ENCODE assay signal across 8 mouse cellular contexts in genomic region chr17:25187784-25188149, GRCm38 (mm10). TPM values are rescaled to one million over a fixed set of nuclear protein-coding genes. Genes with fewer than 3 reads are reported as not detected.
DNase-seq lines count a peak whose midpoint lies in the region; ATAC-seq and TF ChIP-seq lines count a peak whose summit lies in the region.

No protein-coding gene starts in this region.

- peak overlapping the region; percentile 90 for H3K27ac ChIP-seq in heart, adult 2 months
- H3K27ac ChIP-seq in forebrain, embryonic 12.5 days = peak overlapping the region; percentile 82
- peak overlapping the region; percentile 77 for H3K27ac ChIP-seq in liver, embryonic 13.5 days

- 7% methylated on average over 11 of the region's 11 CpGs for WGBS in heart, adult 2 months
- 7% methylated on average over 11 of the region's 11 CpGs for WGBS in forebrain, embryonic 12.5 days
- 10% methylated on average over 11 of the region's 11 CpGs for WGBS in liver, embryonic 13.5 days (ENCODE audit: insufficient replicate concordance)

- H3K4me3 ChIP-seq in heart, adult 2 months = peak overlapping the region; percentile 98
- H3K4me3 ChIP-seq in C2C12 (ENCODE audit: insufficient read depth, poor library complexity, severe bottlenecking) = peak overlapping the region; percentile 66
- H3K4me3 ChIP-seq in forebrain, embryonic 12.5 days (replicated peaks) = peak overlapping the region; percentile 99
- H3K4me3 ChIP-seq in liver, embryonic 13.5 days (replicated peaks) = peak overlapping the region; percentile 89

- intact Hi-C loops in heart, adult 2 months (cut with DNase I) = loop anchor here (5.0 kb wide), 1 partner anchor 55 kb away; the partner anchor contains the start of genes Gnptg and Tsr3

- DNase-seq in heart, adult 2 months = no peak
- no peak for DNase-seq in heart, postnatal 4 days
- DNase-seq in liver, embryonic 13.5 days = no peak
- DNase-seq in right cerebral cortex, postnatal 36 days (ENCODE audit: low spot score in 2 of 2) = no peak
- DNase-seq in right cerebral cortex, postnatal 14 days = no peak
- DNase-seq in left cerebral cortex, adult 11 months (ENCODE audit: low spot score) = no peak

- peak overlapping the region; percentile 74 for H3ac ChIP-seq in C2C12 (ENCODE audit: control insufficient read depth, insufficient read length, low read depth)

- peak overlapping the region; percentile 97 for H3K9ac ChIP-seq in heart, adult 2 months (ENCODE audit: low read depth, low read length)
- peak overlapping the region; percentile 92 for H3K9ac ChIP-seq in forebrain, embryonic 12.5 days
- H3K9ac ChIP-seq in liver, embryonic 13.5 days = peak overlapping the region; percentile 84

- peaks cover 7% of the 10 kb centered on the region for H3K4me1 ChIP-seq in heart, adult 2 months (ENCODE audit: control insufficient read depth, insufficient read depth, low read length)
- H3K4me1 ChIP-seq in forebrain, embryonic 12.5 days = peaks cover 44% of the 10 kb centered on the region
- peaks cover 70% of the 10 kb centered on the region for H3K4me1 ChIP-seq in liver, embryonic 13.5 days (replicated peaks)

- peaks cover 4% of the 10 kb centered on the region; the same call in 1 of the 2 replicates for H3K79me2 ChIP-seq in heart, adult 2 months (replicated peaks; ENCODE audit: control insufficient read depth, insufficient read depth, low read length)
- peaks cover 71% of the 10 kb centered on the region for H3K79me2 ChIP-seq in C2C12 (ENCODE audit: control insufficient read depth, insufficient read depth)

- no peak for TF ChIP-seq POLR2A in heart, adult 2 months (IDR thresholded peaks at IDR 0.05; ENCODE audit: insufficient read depth, low read depth, low read length)

- ATAC-seq in forebrain, embryonic 12.5 days (ENCODE audit: low FRiP score) = no peak
- ATAC-seq in liver, embryonic 13.5 days (ENCODE audit: low read depth) = no peak

- H3K79me3 ChIP-seq in C2C12 (ENCODE audit: low read depth) = peaks cover 36% of the 10 kb centered on the region

- no peaks in the 10 kb centered on the region for H3K9me3 ChIP-seq in forebrain, embryonic 12.5 days
- H3K9me3 ChIP-seq in liver, embryonic 13.5 days (replicated peaks) = no peaks in the 10 kb centered on the region

- H3K27me3 ChIP-seq in heart, adult 2 months (ENCODE audit: control insufficient read depth, insufficient read depth, low read length) = no peaks in the 10 kb centered on the region
- no peaks in the 10 kb centered on the region for H3K27me3 ChIP-seq in C2C12 (ENCODE audit: control insufficient read depth, insufficient read depth, insufficient read length)
- H3K27me3 ChIP-seq in forebrain, embryonic 12.5 days = no peaks in the 10 kb centered on the region
- no peaks in the 10 kb centered on the region for H3K27me3 ChIP-seq in liver, embryonic 13.5 days

- TF ChIP-seq CTCF in heart, adult 2 months (IDR thresholded peaks at IDR 0.05) = no peak
- TF ChIP-seq CTCF in C2C12 (IDR thresholded peaks at IDR 0.05; ENCODE audit: control insufficient read depth, insufficient read depth, insufficient read length) = no peak

- no peak for TF ChIP-seq EP300 in heart, adult 2 months (IDR thresholded peaks at IDR 0.05; ENCODE audit: insufficient read depth, low read depth, low read length)

- peak overlapping the region; percentile 81 for H3K4me2 ChIP-seq in forebrain, embryonic 12.5 days
- peak overlapping the region; percentile 95 for H3K4me2 ChIP-seq in liver, embryonic 13.5 days

- H3K36me3 ChIP-seq in heart, adult 2 months (ENCODE audit: control insufficient read depth, insufficient read depth, low read length) = peaks cover 7% of the 10 kb centered on the region; the same call in 1 of the 2 replicates
- peaks cover 11% of the 10 kb centered on the region for H3K36me3 ChIP-seq in C2C12 (ENCODE audit: control insufficient read depth, insufficient read depth)
- 0 out of 2 replicates have a peak, but pooled peaks cover 21% of the 10 kb centered on the region for H3K36me3 ChIP-seq in forebrain, embryonic 12.5 days (replicated peaks)
- H3K36me3 ChIP-seq in liver, embryonic 13.5 days = peaks cover 9% of the 10 kb centered on the region; the same call in 1 of the 2 replicates

TF ChIP-seq in C2C12, 6 proteins besides CTCF, POLR2A, EP300 and RAD21:
- TF ChIP-seq CEBPB (IDR thresholded peaks at IDR 0.05; ENCODE audit: low read depth) = no peak
- TF ChIP-seq MYOG (IDR thresholded peaks at IDR 0.05; ENCODE audit: control insufficient read depth, extremely low read depth, insufficient read length) = no peak
- no peak for TF ChIP-seq MYOD1 (IDR thresholded peaks at IDR 0.05; ENCODE audit: control insufficient read depth, insufficient read length, low read depth)
- no peak for TF ChIP-seq FOSL1 (IDR thresholded peaks at IDR 0.05; ENCODE audit: insufficient read depth, low read length, poor library complexity, severe bottlenecking)
- no peak for TF ChIP-seq USF1 (IDR thresholded peaks at IDR 0.05; ENCODE audit: low read depth)
- no peak for TF ChIP-seq MAX (IDR thresholded peaks at IDR 0.05)

RNA-seq across cellular contexts. Expression of gene Unkl, which starts 0.4 kb away (rescaled TPM):
- total RNA-seq in heart, adult 2 months (2021) = 1 to 10 TPM; 7.4 to 7.5 TPM
- 6.6 and 9.1 TPM in 2 replicates for polyA plus RNA-seq in heart, adult 2 months (2012; rRNA removed)
- total RNA-seq in heart, postnatal 4 days (2021) = 10 to 100 TPM in 1 of 2 experiments, 1 to 10 TPM in 1; 8.5 to 10.4 TPM
- 1.8 TPM for polyA plus RNA-seq in C2C12 (2012; fragmentation: generic; extraction: Trizol)
- polyA plus RNA-seq in forebrain, embryonic 12.5 days (2016; fragmentation: Nextera tagmentation; extraction: Ambion mirVana) = 10.0 and 11.3 TPM in 2 replicates
- 14.4 and 18.0 TPM in 2 replicates for polyA plus RNA-seq in liver, embryonic 13.5 days (2015; fragmentation: Nextera tagmentation; extraction: Ambion mirVana)

RNA-seq across cellular contexts. Expression of gene BC003965, which starts 3.4 kb away (rescaled TPM):
- 10 to 100 TPM; 20.8 to 22.2 TPM for total RNA-seq in heart, adult 2 months (2021)
- polyA plus RNA-seq in heart, adult 2 months (2012; rRNA removed) = 12.1 and 18.6 TPM in 2 replicates
- total RNA-seq in heart, postnatal 4 days (2021) = 10 to 100 TPM; 14.4 to 17.5 TPM
- 14.3 TPM for polyA plus RNA-seq in C2C12 (2012; fragmentation: generic; extraction: Trizol)
- 36.2 and 37.3 TPM in 2 replicates for polyA plus RNA-seq in forebrain, embryonic 12.5 days (2016; fragmentation: Nextera tagmentation; extraction: Ambion mirVana)
- 23.8 and 27.3 TPM in 2 replicates for polyA plus RNA-seq in liver, embryonic 13.5 days (2015; fragmentation: Nextera tagmentation; extraction: Ambion mirVana)

RNA-seq across cellular contexts. Expression of gene Gm38655, which starts 12.5 kb away (rescaled TPM):
- total RNA-seq in heart, adult 2 months (2021) = not detected
- 0.29 TPM in 1 of 2 replicates, not detected in the other for polyA plus RNA-seq in heart, adult 2 months (2012; rRNA removed)
- not detected for total RNA-seq in heart, postnatal 4 days (2021)
- not detected for polyA plus RNA-seq in C2C12 (2012; fragmentation: generic; extraction: Trizol)
- not detected in 2 replicates for polyA plus RNA-seq in forebrain, embryonic 12.5 days (2016; fragmentation: Nextera tagmentation; extraction: Ambion mirVana)
- not detected in 2 replicates for polyA plus RNA-seq in liver, embryonic 13.5 days (2015; fragmentation: Nextera tagmentation; extraction: Ambion mirVana)

RNA-seq across cellular contexts. Expression of gene Ccdc154, which starts 25.5 kb away (rescaled TPM):
- total RNA-seq in heart, adult 2 months (2021) = not detected
- 0.06 TPM in 1 of 2 replicates, not detected in the other for polyA plus RNA-seq in heart, adult 2 months (2012; rRNA removed)
- total RNA-seq in heart, postnatal 4 days (2021) = not detected
- polyA plus RNA-seq in C2C12 (2012; fragmentation: generic; extraction: Trizol) = not detected
- polyA plus RNA-seq in forebrain, embryonic 12.5 days (2016; fragmentation: Nextera tagmentation; extraction: Ambion mirVana) = not detected in 2 replicates
- not detected in 2 replicates for polyA plus RNA-seq in liver, embryonic 13.5 days (2015; fragmentation: Nextera tagmentation; extraction: Ambion mirVana)

RNA-seq across cellular contexts. Expression of gene Gnptg, which starts 52.2 kb away (rescaled TPM):
- 10 to 100 TPM; 13.6 to 16.1 TPM for total RNA-seq in heart, adult 2 months (2021)
- 18.0 and 19.5 TPM in 2 replicates for polyA plus RNA-seq in heart, adult 2 months (2012; rRNA removed)
- 10 to 100 TPM; 11.2 to 14.9 TPM for total RNA-seq in heart, postnatal 4 days (2021)
- 22.7 TPM for polyA plus RNA-seq in C2C12 (2012; fragmentation: generic; extraction: Trizol)
- 60.1 and 64.4 TPM in 2 replicates for polyA plus RNA-seq in forebrain, embryonic 12.5 days (2016; fragmentation: Nextera tagmentation; extraction: Ambion mirVana)
- 21.4 and 21.5 TPM in 2 replicates for polyA plus RNA-seq in liver, embryonic 13.5 days (2015; fragmentation: Nextera tagmentation; extraction: Ambion mirVana)
